Mouse (Mus musculus): Measurements from ENCODE around the gene Mmp20.

DNA sequence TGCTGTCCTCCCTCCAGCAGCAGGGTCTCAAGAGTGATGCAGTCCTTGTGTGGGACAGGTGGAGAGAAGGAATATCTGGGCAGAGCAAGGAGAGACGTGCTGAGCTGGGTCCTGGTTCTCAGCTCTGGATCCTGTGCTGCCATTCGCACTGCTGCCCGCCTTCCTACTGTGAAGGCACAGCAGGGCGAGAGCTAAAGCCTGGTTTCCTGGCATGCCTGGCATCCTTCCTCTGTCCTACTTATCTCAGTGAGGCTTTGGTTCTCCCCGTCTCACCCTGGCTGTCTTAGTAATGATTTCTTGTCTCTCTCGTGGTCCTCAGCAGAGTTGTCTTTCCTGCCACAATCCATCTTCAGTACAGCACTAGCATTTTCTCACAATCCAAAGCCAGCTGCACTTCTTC, 61.8 kb downstream of the Mmp20 start:
- TF ChIP-seq CTCF (IDR thresholded peaks at IDR 0.05) (no peak), POLR2A (IDR thresholded peaks at IDR 0.05; ENCODE audit: insufficient read depth, low read depth, low read length) (no peak), EP300 (IDR thresholded peaks at IDR 0.05; ENCODE audit: insufficient read depth, low read depth, low read length) (no peak)

All from heart, adult 2 months (tissue).